Mouse (Mus musculus): Measurements from ENCODE around the gene Npas1.

DNA sequence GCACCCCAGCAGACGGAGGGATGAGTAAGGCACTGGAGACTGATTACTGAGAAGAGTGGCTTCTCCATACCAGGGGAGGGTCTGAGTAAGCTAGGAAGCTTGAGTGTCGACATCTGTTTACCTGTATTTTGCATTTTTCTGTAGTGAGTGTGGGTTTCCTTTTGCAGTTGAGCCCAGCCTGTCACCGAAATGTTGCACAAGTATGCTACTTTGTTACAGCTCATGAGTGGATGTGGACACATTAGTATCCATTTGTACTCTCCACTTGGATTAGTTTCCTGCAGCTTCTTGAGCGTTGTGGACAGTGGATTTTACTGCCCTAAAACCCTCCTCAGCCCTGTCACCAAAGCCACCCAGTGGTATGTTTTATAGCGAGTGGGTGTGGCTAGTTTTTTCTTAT is 58.8 kb downstream of the Npas1 start:
- TF ChIP-seq POLR2A (IDR thresholded peaks at IDR 0.05; ENCODE audit: low read depth, low read length) (no peak), CTCF (IDR thresholded peaks at IDR 0.05; ENCODE audit: extremely low read depth, insufficient read length, insufficient replicate concordance, low read depth, low read length) (no peak)
